Mouse (Mus musculus) ovary, postnatal 10 days (tissue): ENCODE measurements at regions not wholly inside any gene's neighbourhood (a gene's known extent, or its start where the extent isn't known, plus 50 kb on each side); places are given as distances from the start of the nearest gene placed in this dataset.

ENCODE experiments used
- DNase-seq: peaks from one replicate; pipeline ENCODE4 v3.0.0; 2022; ENCODE audit warnings: low spot score

GRCm38 (mm10) chr10:120556116-120556515 lies 79.8 kb upstream of the Hmga2 start:
- no peak for DNase-seq

GRCm38 (mm10) chr10:120553097-120553453 lies 76.8 kb upstream of the Hmga2 start:
- peak; percentile 9 for DNase-seq

GRCm38 (mm10) chr10:120552341-120553096 lies 76.2 kb upstream of the Hmga2 start:
- peak; percentile 3 for DNase-seq

GRCm38 (mm10) chr10:120551851-120552281 lies 75.6 kb upstream of the Hmga2 start:
- no peak for DNase-seq

GRCm38 (mm10) chr10:120547164-120547563 lies 70.9 kb upstream of the Hmga2 start:
- no peak for DNase-seq

GRCm38 (mm10) chr10:120541618-120542017 lies 65.3 kb upstream of the Hmga2 start:
- no peak for DNase-seq

GRCm38 (mm10) chr10:120538561-120538960 lies 62.3 kb upstream of the Hmga2 start:
- no peak for DNase-seq

GRCm38 (mm10) chr10:120528406-120528805 lies 52.1 kb upstream of the Hmga2 start:
- no peak for DNase-seq

GRCm38 (mm10) chr10:120527951-120528350 lies 51.7 kb upstream of the Hmga2 start:
- DNase-seq = no peak

GRCm38 (mm10) chr10:120526991-120527390 lies 50.7 kb upstream of the Hmga2 start:
- no peak for DNase-seq
